Mouse (Mus musculus) MEL (cell line): ENCODE results near the gene Morn1. TPM values are rescaled to one million over a fixed set of nuclear protein-coding genes. Genes with fewer than 3 reads are reported as not detected.

Experiments used
- DNase-seq: peaks from one replicate; pipeline ENCODE4 v3.0.0; 2011; ENCODE audit warnings: low read depth, low spot score
- H3K27ac ChIP-seq: 2 replicates; pipeline ENCODE4 v1.5.1; 2012; ENCODE audit warnings: low read depth, mild to moderate bottlenecking, control low read depth, low read length, moderate library complexity; ENCODE audit not compliant: control insufficient read depth
- H3K27me3 ChIP-seq, 2 experiments: fragments of 150-350 bp in 1 of 2; sonication (generic) in 1 of 2; 2 replicates each; pipeline ENCODE4 v1.6.1; 2012; ENCODE audit warnings: low read length in 2 of 2, mild to moderate bottlenecking in 2 of 2, improper control_type of control experiment in 1 of 2, moderate library complexity in 1 of 2; ENCODE audit not compliant: insufficient read depth in 2 of 2, control insufficient read depth in 1 of 2
- H3K36me3 ChIP-seq, 2 experiments: 2 replicates each; pipeline ENCODE4 v1.6.1; 2012 to 2014; ENCODE audit warnings: low read length in 2 of 2, improper control_type of control experiment in 1 of 2, inconsistent platforms in 1 of 2, mild to moderate bottlenecking in 1 of 2; ENCODE audit not compliant: insufficient read depth in 2 of 2, control insufficient read depth in 1 of 2
- H3K4me1 ChIP-seq, 2 experiments: fragments of 150-350 bp in 1 of 2; sonication (generic) in 1 of 2; 2 replicates each; pipeline ENCODE4 v1.6.1; 2012; ENCODE audit warnings: low read length in 2 of 2, improper control_type of control experiment in 1 of 2, mild to moderate bottlenecking in 1 of 2; ENCODE audit not compliant: insufficient read depth in 2 of 2, control insufficient read depth in 1 of 2
- H3K4me3 ChIP-seq, 2 experiments: fragments of 150-350 bp in 1 of 2; sonication (generic) in 1 of 2; 2 replicates each; pipeline ENCODE4 v1.5.1; 2012; ENCODE audit warnings: low read depth in 2 of 2, low read length in 2 of 2, mild to moderate bottlenecking in 2 of 2, moderate library complexity in 2 of 2, control low read depth in 1 of 2, improper control_type of control experiment in 1 of 2; ENCODE audit not compliant: control insufficient read depth in 1 of 2, insufficient read depth in 1 of 2
- H3K79me2 ChIP-seq: 2 replicates; pipeline ENCODE4 v1.6.1; 2012; ENCODE audit warnings: mild to moderate bottlenecking, low read length, moderate library complexity; ENCODE audit not compliant: control insufficient read depth, poor library complexity, insufficient read depth
- H3K9ac ChIP-seq: 2 replicates; pipeline ENCODE4 v1.6.1; 2012; ENCODE audit warnings: low read depth, mild to moderate bottlenecking, control low read depth, low read length, moderate library complexity; ENCODE audit not compliant: control insufficient read depth, poor library complexity, severe bottlenecking
- H3K9me3 ChIP-seq: fragments of 150-350 bp; sonication (generic); replicated peaks from 2 replicates; pipeline ENCODE4 v1.6.1; 2012; ENCODE audit warnings: mild to moderate bottlenecking, low read length, improper control_type of control experiment, moderate library complexity; ENCODE audit not compliant: insufficient read depth
- BHLHE40 ChIP-seq: IDR thresholded peaks from 2 replicates; pipeline ENCODE4 v1.6.1; 2012; ENCODE audit warnings: low read depth, mild to moderate bottlenecking, inconsistent platforms, low read length, improper control_type of control experiment, borderline replicate concordance
- CTCF ChIP-seq, 3 experiments: IDR thresholded peaks in 2 of 3; conservative IDR thresholded peaks in 1 of 3; 2 replicates each; pipeline ENCODE4 v1.5.1; 2011 to 2012; ENCODE audit warnings: low read length in 3 of 3, low read depth in 2 of 3, mild to moderate bottlenecking in 2 of 3, improper control_type of control experiment in 1 of 3, inconsistent platforms in 1 of 3, mixed read lengths in 1 of 3, moderate library complexity in 1 of 3; ENCODE audit not compliant: control insufficient read depth in 1 of 3, insufficient read depth in 1 of 3, poor library complexity in 1 of 3, severe bottlenecking in 1 of 3
- ETS1 ChIP-seq: IDR thresholded peaks from 2 replicates; pipeline ENCODE4 v1.6.1; 2012; ENCODE audit warnings: low read depth, mild to moderate bottlenecking, inconsistent platforms, low read length, improper control_type of control experiment, moderate library complexity
- HCFC1 ChIP-seq: IDR thresholded peaks from 2 replicates; pipeline ENCODE4 v1.6.1; 2012; ENCODE audit warnings: low read depth, mild to moderate bottlenecking, inconsistent platforms, low read length, improper control_type of control experiment, moderate library complexity
- KAT2A ChIP-seq: conservative IDR thresholded peaks from 2 replicates; pipeline ENCODE4 v1.6.1; 2012; ENCODE audit warnings: low read depth, low read length, improper control_type of control experiment, inconsistent platforms
- MAFK ChIP-seq: IDR thresholded peaks from 2 replicates; pipeline ENCODE4 v1.6.1; 2011; ENCODE audit warnings: low read depth, mild to moderate bottlenecking, low read length, improper control_type of control experiment, borderline replicate concordance
- MAZ ChIP-seq: IDR thresholded peaks from 2 replicates; pipeline ENCODE4 v1.6.1; 2012; ENCODE audit warnings: low read depth, mild to moderate bottlenecking, inconsistent platforms, low read length, improper control_type of control experiment
- MXI1 ChIP-seq: IDR thresholded peaks from 2 replicates; pipeline ENCODE4 v1.6.1; 2011; ENCODE audit warnings: mild to moderate bottlenecking, low read depth, low read length, improper control_type of control experiment
- MYB ChIP-seq: IDR thresholded peaks from 2 replicates; pipeline ENCODE4 v1.6.1; 2011; ENCODE audit warnings: mild to moderate bottlenecking, low read depth, low read length, improper control_type of control experiment
- MYC ChIP-seq: IDR thresholded peaks from 2 replicates; pipeline ENCODE4 v1.6.1; 2011; ENCODE audit warnings: low read depth, mild to moderate bottlenecking, low read length, improper control_type of control experiment, moderate library complexity
- RAD21 ChIP-seq: IDR thresholded peaks from 2 replicates; pipeline ENCODE4 v1.6.1; 2011; ENCODE audit warnings: mild to moderate bottlenecking, low read depth, low read length, improper control_type of control experiment
- RCOR1 ChIP-seq: IDR thresholded peaks from 2 replicates; pipeline ENCODE4 v1.6.1; 2012; ENCODE audit warnings: low read depth, mild to moderate bottlenecking, inconsistent platforms, low read length, improper control_type of control experiment
- SMC3 ChIP-seq: IDR thresholded peaks from 2 replicates; pipeline ENCODE4 v1.6.1; 2011; ENCODE audit warnings: low read depth, low read length, improper control_type of control experiment
- TAL1 ChIP-seq: IDR thresholded peaks from 2 replicates; pipeline ENCODE4 v1.6.1; 2012; ENCODE audit warnings: mild to moderate bottlenecking, inconsistent platforms, low read length, moderate library complexity, mixed read lengths
- TBP ChIP-seq: IDR thresholded peaks from 2 replicates; pipeline ENCODE4 v1.8.0; 2011; ENCODE audit warnings: low read depth, low read length, improper control_type of control experiment
- USF2 ChIP-seq, 2 experiments: IDR thresholded peaks; 2 replicates each; pipeline ENCODE4 v1.6.1; 2011 to 2012; ENCODE audit warnings: improper control_type of control experiment in 2 of 2, low read length in 2 of 2, borderline replicate concordance in 1 of 2, inconsistent platforms in 1 of 2, low read depth in 1 of 2, mild to moderate bottlenecking in 1 of 2; ENCODE audit not compliant: insufficient read depth in 1 of 2
- ZC3H11A ChIP-seq: IDR thresholded peaks from 2 replicates; pipeline ENCODE4 v1.6.1; 2012; ENCODE audit warnings: low read depth, mild to moderate bottlenecking, inconsistent platforms, low read length, improper control_type of control experiment
- ZKSCAN1 ChIP-seq: IDR thresholded peaks from 2 replicates; pipeline ENCODE4 v1.6.1; 2012; ENCODE audit warnings: low read depth, mild to moderate bottlenecking, inconsistent platforms, low read length, improper control_type of control experiment, moderate library complexity
- ZMIZ1 ChIP-seq: IDR thresholded peaks from 2 replicates; pipeline ENCODE4 v1.6.1; 2012; ENCODE audit warnings: low read depth, mild to moderate bottlenecking, inconsistent platforms, low read length, improper control_type of control experiment, moderate library complexity
- ZNF384 ChIP-seq: IDR thresholded peaks from 2 replicates; pipeline ENCODE4 v1.6.1; 2012; ENCODE audit warnings: low read depth, mild to moderate bottlenecking, inconsistent platforms, low read length, improper control_type of control experiment
- polyA plus RNA-seq, 2 experiments: library from polyadenylated mRNA; stranded (reverse) in 1 of 2; unstranded in 1 of 2; fragments of >175 nt in 1 of 2; fragments of >200 nt in 1 of 2; gene quantifications; 2 replicates each; pipeline versions ENCODE4 v1.2.1 to v1.2.4; 2012; ENCODE audit warnings: low replicate concordance in 2 of 2, low read depth in 1 of 2; ENCODE audit not compliant: insufficient read length in 2 of 2, insufficient read depth in 1 of 2, missing spikeins in 1 of 2
- total RNA-seq: library from RNA; depleted of rRNA; stranded (reverse); fragments of 300-350 nt; gene quantifications from 2 replicates; pipeline ENCODE4 v1.2.3, GENCODE M21; 2012

Morn1 gene
- total and polyA plus RNA-seq, 3 experiments, result 4.1 to 4.4 TPM; not detected in 1

- H3K9ac ChIP-seq, result no peak overlapping the region
- no peak overlapping the region for H3K27ac ChIP-seq
- peaks cover 2 to 10% of the 10 kb centered on the region in 2 experiments; a peak in 3 of 4 replicates for H3K4me1 ChIP-seq
- no peak overlapping the region for H3K4me3 ChIP-seq
- DNase-seq, result no peak
- H3K36me3 ChIP-seq, result no peaks in the 10 kb centered on the region
- no peaks in the 10 kb centered on the region for H3K79me2 ChIP-seq
- peaks cover 0 to 3% of the 10 kb centered on the region in 2 experiments; a peak in 1 of 4 replicates for H3K27me3 ChIP-seq
- TF ChIP-seq MYB, result no peak
- no peak for TF ChIP-seq USF2 (IDR thresholded peaks at IDR 0.05; ENCODE audit: borderline replicate concordance in 1 of 2, insufficient read depth in 1 of 2, low read depth in 1 of 2, low read length in 2 of 2)
- no peaks in the 10 kb centered on the region for H3K9me3 ChIP-seq
These were observed 28.1 kb upstream of the Morn1 start for GRCm38 (mm10) chr4:155058325-155058724.

GRCm38 (mm10) chr4:155063895-155064294, 22.5 kb upstream of the Morn1 start:
- Histone ChIP-seq H3K9ac (no peak overlapping the region), H3K4me1 (peaks cover 0 to 8% of the 10 kb centered on the region in 2 experiments; a peak in 1 of 4 replicates), H3K36me3 (peaks cover 0 to 5% of the 10 kb centered on the region in 2 experiments; a peak in 2 of 4 replicates), H3K79me2 (peaks cover 9% of the 10 kb centered on the region), H3K9me3 (no peaks in the 10 kb centered on the region), H3K27me3 (peaks cover 0 to 3% of the 10 kb centered on the region in 2 experiments; a peak in 1 of 4 replicates), H3K4me3 (no peak overlapping the region), H3K27ac (no peak overlapping the region)
- TF ChIP-seq ETS1, result no peak
- no peak for TF ChIP-seq TBP
- TF ChIP-seq SMC3, result no peak
- TF ChIP-seq MAZ, result no peak
- TF ChIP-seq KAT2A, result no peak
- no peak for TF ChIP-seq ZNF384
- TF ChIP-seq RCOR1, result no peak
- TF ChIP-seq MAFK, result no peak
- no peak for TF ChIP-seq ZKSCAN1
- no peak for DNase-seq

- TF ChIP-seq RAD21 (peak; percentile 11), MXI1 (no peak), MAZ (no peak), TAL1 (no peak), ZC3H11A (peak; percentile 21; the same call in 1 of the 2 replicates), SMC3 (peak; percentile 52), BHLHE40 (no peak), CTCF (IDR thresholded peaks at IDR 0.05 in 2 of 3, conservative IDR thresholded peaks at IDR 0.05 in 1 of 3; ENCODE audit: control insufficient read depth in 1 of 3, insufficient read depth in 1 of 3, low read depth in 2 of 3, low read length in 3 of 3, poor library complexity in 1 of 3, severe bottlenecking in 1 of 3) (peak in 2 of 3 experiments; percentile 34 to 39; a peak in 3 of 6 replicates), HCFC1 (no peak), MYC (no peak), TBP (no peak), ZMIZ1 (no peak), MAFK (no peak), RCOR1 (no peak)
- no peak overlapping the region for H3K9ac ChIP-seq
- H3K27ac ChIP-seq, result no peak overlapping the region
- peaks cover 0 to 3% of the 10 kb centered on the region in 2 experiments; a peak in 1 of 4 replicates for H3K27me3 ChIP-seq
- no peak overlapping the region for H3K4me3 ChIP-seq
- H3K9me3 ChIP-seq, result no peaks in the 10 kb centered on the region
- H3K36me3 ChIP-seq, result peaks cover 0 to 5% of the 10 kb centered on the region in 2 experiments; a peak in 2 of 4 replicates
- DNase-seq, result no peak
- H3K4me1 ChIP-seq, result peaks cover 0 to 8% of the 10 kb centered on the region in 2 experiments; a peak in 1 of 4 replicates
- peaks cover 9% of the 10 kb centered on the region for H3K79me2 ChIP-seq
These were observed 21.9 kb upstream of the Morn1 start for GRCm38 (mm10) chr4:155064474-155064873.
